Comparison of ENCODE assay signal across 7 mouse cellular contexts in the genomic region with DNA sequence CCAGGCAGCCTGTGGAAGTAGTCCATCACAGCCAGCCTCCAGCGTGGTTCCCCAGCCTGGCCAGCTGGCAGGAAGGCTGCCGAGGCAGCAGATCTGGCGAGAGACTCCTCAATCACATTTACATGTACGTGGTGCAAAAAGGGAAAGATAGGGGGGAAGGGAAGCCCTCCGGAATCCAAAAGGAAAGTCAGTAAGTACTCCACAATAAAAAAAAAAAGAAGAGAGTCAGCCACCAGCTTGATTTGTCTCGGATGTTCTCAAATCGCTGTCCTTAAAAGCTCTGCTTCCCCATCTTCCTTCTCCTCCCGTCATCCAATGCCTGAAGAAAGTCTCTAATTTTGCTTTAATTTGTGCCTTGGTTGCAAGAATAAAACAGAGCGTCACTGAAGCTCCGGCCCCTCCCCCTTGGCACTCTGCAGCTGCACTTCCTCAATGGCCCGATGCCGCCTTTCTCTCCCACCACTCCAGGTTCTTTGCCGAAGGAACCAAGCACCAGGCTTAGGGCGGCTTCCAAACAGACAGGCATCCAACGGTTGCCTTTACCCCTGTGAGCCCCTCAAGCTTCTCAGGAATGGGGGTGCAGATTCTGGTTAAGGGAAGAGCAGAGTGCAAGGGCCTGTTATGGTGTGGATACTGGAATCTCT.
DNase-seq lines count a peak whose midpoint lies in the region; ATAC-seq lines count a peak whose summit lies in the region.

No protein-coding gene starts in this region.

- intact Hi-C loops in left cerebral cortex, postnatal 4 days (cut with DNase I): no loop called here

- H3K36me3 ChIP-seq in hindbrain, embryonic 16.5 days (ENCODE audit: control insufficient read depth, insufficient read depth, low read length): no peaks in the 10 kb centered on the region
- H3K36me3 ChIP-seq in midbrain, embryonic 12.5 days: no peaks in the 10 kb centered on the region

- ATAC-seq in hindbrain, embryonic 16.5 days: peak; percentile 74
- peak; percentile 47; the same call in 1 of the 2 replicates for ATAC-seq in midbrain, embryonic 12.5 days (ENCODE audit: low FRiP score, low read depth)

- H3K4me1 ChIP-seq in brown adipose tissue, adult 24 weeks (ENCODE audit: control insufficient read depth, insufficient read depth, insufficient read length, low read length): peaks cover 4% of the 10 kb centered on the region; the same call in 1 of the 2 replicates
- peaks cover 11% of the 10 kb centered on the region for H3K4me1 ChIP-seq in hindbrain, embryonic 16.5 days (ENCODE audit: control insufficient read depth, insufficient read depth, low read depth, low read length)
- peaks cover 20% of the 10 kb centered on the region for H3K4me1 ChIP-seq in midbrain, embryonic 12.5 days

- peak overlapping the region; percentile 51; the same call in 1 of the 2 replicates for H3K9ac ChIP-seq in hindbrain, embryonic 16.5 days (ENCODE audit: low read depth, low read length)
- H3K9ac ChIP-seq in midbrain, embryonic 12.5 days (replicated peaks): no peak overlapping the region; the same call in 1 of the 2 replicates

- peak overlapping the region; percentile 60 for H3K4me2 ChIP-seq in hindbrain, embryonic 16.5 days (ENCODE audit: low read length)
- peak overlapping the region; percentile 32 for H3K4me2 ChIP-seq in midbrain, embryonic 12.5 days (replicated peaks)

- DNase-seq in adrenal gland, postnatal 14 days: peak; percentile 38
- peak; percentile 59 to 81 for DNase-seq in frontal cortex, adult 2 months (ENCODE audit: extremely low spot score in 1 of 2, low spot score in 1 of 2)
- peak; percentile 62 for DNase-seq in left cerebral cortex, postnatal 4 days
- DNase-seq in thymus, postnatal 4 days: no peak

- no peak overlapping the region for H3K27ac ChIP-seq in brown adipose tissue, adult 24 weeks (replicated peaks; ENCODE audit: low read depth, low read length)
- peak overlapping the region; percentile 42 for H3K27ac ChIP-seq in hindbrain, embryonic 16.5 days (ENCODE audit: low read depth, low read length)
- H3K27ac ChIP-seq in midbrain, embryonic 12.5 days (replicated peaks): peak overlapping the region; percentile 20; the same call in 1 of the 2 replicates

- H3K9me3 ChIP-seq in hindbrain, embryonic 16.5 days (ENCODE audit: control insufficient read depth, low read length): no peaks in the 10 kb centered on the region
- no peaks in the 10 kb centered on the region for H3K9me3 ChIP-seq in midbrain, embryonic 12.5 days

- WGBS in hindbrain, embryonic 16.5 days: 10% methylated on average over 15 of the region's 15 CpGs
- 25% methylated on average over 15 of the region's 15 CpGs for WGBS in midbrain, embryonic 12.5 days

- no peaks in the 10 kb centered on the region; the same call in 1 of the 2 replicates for H3K27me3 ChIP-seq in hindbrain, embryonic 16.5 days (replicated peaks; ENCODE audit: control insufficient read depth, insufficient read depth, low read length)
- no peaks in the 10 kb centered on the region for H3K27me3 ChIP-seq in midbrain, embryonic 12.5 days

- peak overlapping the region; percentile 0; the same call in 1 of the 2 replicates for H3K4me3 ChIP-seq in brown adipose tissue, adult 24 weeks (ENCODE audit: insufficient read depth, low read depth, low read length)
- peak overlapping the region; percentile 29 for H3K4me3 ChIP-seq in hindbrain, embryonic 16.5 days (ENCODE audit: low read length)
- H3K4me3 ChIP-seq in midbrain, embryonic 12.5 days: 0 out of 2 replicates have a peak overlapping the region, but pooled peaks have one; percentile 2
